Mouse (Mus musculus) liver, postnatal 0 days (tissue): ENCODE measurements at regions not wholly inside any gene's neighbourhood (a gene's known extent, or its start where the extent isn't known, plus 50 kb on each side); places are given as distances from the start of the nearest gene placed in this dataset.

Experiments
- CTCF ChIP-seq: sonication (generic); IDR thresholded peaks from 2 replicates; pipeline ENCODE4 v1.5.1; 2016; ENCODE audit warnings: antibody characterized with exemption, low read depth
- EP300 ChIP-seq: IDR thresholded peaks from 2 replicates; pipeline ENCODE4 v1.6.1; 2016; ENCODE audit warnings: antibody characterized with exemption, low read depth, mild to moderate bottlenecking

GRCm38 (mm10) chr3:147164931-147165330 is 312.8 kb downstream of the Ttll7 start:
- TF ChIP-seq CTCF (no peak), EP300 (no peak)
